Mouse (Mus musculus): ENCODE results near the gene Slc22a28.
"Not testable (repeated sequence)": the region's sequence is repeated elsewhere in the genome, so short reads cannot be mapped to it uniquely, and the experiment has no call there.

The Slc22a28 gene

DNA sequence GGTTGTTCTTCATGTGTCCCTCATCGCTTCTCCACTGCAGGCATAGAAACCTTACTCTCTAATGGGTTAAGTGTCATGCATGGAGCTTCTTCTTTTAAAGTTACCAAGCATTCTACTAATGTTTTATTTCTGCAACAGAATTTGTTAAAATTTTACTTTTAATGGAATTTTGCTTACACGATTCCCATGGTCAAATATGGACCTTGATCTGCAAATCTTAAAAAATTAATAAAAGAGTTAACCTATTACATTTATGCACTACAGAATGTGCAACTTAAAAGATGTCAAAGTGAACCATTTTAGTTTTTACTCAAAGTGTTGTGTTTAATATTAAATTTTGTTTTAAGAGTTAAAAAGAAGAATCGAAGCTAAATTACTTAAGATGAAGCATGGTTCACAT, at the start of gene Slc22a28:
Gene Slc22a28 (minus strand): TSS at position 102 of the 400 bp plus-strand sequence.
- DNase-seq, result not testable (repeated sequence)

DNA sequence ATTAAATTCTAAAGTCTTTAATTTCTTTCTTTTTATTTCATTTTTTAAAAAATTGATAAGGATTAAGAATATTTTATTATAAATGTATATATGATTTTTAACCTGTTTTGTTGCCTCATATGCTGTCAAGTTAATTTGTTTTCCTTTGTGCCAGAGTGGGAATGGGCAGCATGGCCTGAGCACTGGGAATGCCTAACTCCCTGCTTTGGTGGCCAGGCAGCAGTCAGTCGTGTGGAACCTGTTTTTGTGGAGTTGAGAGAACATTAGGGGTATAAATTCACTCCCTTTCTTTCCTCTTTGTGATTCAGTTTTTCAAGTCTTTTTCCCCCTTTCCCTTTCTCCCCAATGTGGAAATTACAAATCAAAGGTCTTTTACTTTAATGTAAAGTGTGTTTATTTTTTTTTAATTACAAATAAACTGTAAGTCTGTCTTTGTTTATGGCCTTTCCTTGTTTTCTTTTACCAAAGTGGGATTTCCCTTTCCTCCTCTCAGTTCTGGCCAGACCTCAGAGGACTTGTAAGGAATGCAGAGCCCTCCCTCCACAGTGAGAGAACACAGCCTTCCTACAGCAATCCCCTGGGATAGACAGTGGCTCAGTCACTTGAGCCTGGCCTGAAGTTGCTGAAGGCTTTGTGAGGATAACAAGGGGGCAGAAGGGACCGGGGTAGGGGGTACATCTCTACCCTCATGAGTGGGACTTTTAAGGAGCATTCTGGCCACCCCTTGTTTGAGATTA, 17.2 kb upstream of the Slc22a28 start:
- no peak for DNase-seq

DNA sequence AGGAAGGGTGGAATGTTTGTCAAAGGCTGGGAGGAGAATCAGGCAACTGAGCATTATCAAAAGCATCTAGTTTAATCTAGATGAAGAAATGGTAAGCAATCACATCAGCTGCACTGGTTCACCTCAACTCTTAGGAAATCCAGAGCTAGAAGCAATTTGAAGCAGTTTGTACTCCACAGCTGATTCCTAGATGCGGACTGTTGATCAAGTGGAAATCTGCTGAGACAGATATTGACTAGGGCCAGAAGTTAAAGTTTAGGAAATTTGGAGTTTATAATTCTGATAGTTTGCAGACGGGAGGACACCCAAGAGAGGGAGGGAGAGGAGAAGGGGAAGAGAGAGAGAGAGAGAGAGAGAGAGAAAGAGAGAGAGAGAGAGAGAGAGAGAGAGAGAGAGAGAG, 10.9 kb upstream of the Slc22a28 start:
- not testable (repeated sequence) for DNase-seq

DNA sequence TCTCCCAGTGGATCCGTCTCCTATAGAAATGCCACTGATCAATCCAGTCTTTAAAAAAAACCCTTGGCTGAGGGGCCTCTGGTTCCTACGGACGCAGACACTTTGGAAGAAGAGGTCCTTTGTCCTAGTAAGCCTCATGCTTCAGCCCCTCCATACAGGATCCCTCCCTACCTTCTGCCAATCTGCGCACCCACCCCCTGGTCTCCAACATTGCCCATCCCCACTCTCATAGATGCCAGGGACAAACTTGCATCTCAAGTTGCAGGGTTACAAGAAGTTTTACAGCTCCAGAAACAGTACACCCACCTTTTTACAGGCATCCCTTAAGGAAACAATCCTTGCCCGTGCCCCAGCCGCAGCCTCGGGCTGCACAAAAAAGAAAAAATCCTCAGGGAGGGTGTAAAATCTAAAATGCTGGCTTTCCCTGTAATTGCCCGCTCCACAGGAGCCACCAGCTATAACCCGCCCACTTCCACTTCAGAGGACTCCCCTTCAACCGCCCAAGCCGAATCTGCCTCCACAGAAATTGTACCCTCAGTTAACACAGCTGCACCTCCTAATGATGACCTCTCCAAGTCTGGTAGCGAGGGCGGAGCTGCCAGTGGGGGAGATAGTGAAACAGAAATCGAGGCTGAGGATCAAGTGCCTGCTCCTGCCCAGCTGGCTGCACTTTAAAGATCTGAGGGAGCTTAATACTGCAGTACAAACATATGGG, 2.5 kb upstream of the Slc22a28 start:
- DNase-seq, result not testable (repeated sequence)

DNA sequence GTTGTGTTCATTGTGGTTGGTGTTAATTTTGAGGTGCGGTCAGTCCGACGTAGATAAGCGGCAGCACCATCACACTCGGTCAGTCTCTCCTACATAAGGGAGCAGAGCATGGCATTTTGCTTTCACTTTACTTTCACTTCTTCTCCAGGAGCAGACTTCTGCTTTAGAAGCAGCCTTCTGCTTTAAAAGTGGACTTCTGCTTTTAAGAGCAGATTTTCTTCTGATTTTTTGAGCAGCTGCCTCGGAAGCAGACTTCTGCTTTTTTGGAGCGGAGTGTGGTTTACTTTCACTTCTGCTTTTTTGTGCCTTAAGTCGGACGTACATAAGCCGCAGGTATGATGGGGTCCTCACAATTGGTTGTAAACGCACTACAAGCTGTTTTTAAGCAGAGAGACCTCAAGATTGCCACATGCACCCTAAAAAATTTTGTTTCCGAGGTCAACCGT, 111.9 kb downstream of the Slc22a28 start:
- DNase-seq, result no peak

DNA sequence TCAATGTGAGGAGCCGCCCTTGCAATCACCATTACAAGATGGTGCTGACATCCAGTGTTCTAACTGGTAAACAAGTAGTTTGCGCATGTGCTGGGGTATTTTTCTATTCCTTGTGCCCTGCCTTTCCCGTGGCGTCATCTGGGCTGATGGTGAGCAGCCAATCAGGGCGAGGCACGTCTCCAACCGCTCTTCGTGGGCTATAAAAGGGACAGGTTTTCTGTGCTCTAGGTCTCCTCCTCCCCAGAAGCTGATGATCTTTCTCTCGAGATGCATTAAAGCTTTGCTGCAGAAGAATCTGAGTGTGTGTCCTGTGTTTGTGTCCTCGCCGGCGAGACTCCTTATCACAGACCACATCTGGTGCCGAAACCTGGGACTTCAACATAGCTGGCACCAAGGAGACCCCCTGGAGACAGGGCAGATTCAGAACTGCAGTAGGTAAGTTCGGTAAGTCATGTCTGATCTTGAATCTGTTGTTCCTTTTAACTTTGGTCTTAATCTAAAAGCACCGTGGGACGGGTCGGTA, 112.4 kb downstream of the Slc22a28 start:
- not testable (repeated sequence) for DNase-seq

DNA sequence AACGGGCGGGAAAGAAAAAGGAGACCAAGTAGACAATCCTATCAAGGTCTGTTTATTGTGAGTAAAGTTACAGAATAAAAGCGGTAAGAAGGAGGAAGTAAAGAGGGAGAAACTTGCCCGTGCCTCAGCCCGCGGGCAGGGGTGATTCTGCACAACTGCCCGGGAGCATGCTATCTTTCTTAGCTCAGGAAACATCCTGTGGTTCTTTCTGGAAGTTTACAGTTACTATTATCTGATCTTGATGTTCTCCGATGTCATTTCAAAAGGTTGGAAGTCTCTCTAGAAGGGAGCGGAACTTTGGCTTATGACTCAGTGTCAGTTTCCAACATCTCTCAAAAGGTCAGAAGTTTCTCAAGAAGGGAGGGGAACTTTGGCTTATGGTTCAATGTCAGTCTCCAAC, 113.2 kb downstream of the Slc22a28 start:
- not testable (repeated sequence) for DNase-seq

Measured in kidney, postnatal 25 days (tissue).